Mouse (Mus musculus) retina, adult 2 months (tissue): ENCODE data around the gene Snrpa1.

Source experiments
- DNase-seq: peaks from one replicate; pipeline ENCODE4 v3.0.0-alpha.2; 2012; ENCODE audit warnings: low read depth, low spot score

Snrpa1 gene

DNA sequence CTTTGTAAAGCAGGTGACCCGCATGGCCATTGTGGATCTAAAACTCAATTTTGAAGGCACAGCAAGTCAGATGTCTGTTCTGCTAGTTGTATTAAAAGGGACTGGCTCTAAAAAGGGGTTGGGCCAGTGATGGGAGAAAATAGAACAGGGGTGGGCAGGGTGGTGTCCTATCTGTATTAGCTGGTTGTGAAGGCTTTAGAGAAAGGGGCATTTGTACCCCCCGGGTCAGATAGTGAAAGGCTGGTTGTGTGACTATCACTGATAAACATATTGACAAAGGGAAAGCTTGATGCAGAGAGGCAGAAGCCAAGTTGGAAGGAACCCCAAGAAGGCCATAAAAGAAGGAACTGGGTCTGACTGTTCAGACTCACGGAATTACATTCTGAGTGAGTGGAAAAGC lies 54.8 kb downstream of the Snrpa1 start:
- no peak for DNase-seq

DNA sequence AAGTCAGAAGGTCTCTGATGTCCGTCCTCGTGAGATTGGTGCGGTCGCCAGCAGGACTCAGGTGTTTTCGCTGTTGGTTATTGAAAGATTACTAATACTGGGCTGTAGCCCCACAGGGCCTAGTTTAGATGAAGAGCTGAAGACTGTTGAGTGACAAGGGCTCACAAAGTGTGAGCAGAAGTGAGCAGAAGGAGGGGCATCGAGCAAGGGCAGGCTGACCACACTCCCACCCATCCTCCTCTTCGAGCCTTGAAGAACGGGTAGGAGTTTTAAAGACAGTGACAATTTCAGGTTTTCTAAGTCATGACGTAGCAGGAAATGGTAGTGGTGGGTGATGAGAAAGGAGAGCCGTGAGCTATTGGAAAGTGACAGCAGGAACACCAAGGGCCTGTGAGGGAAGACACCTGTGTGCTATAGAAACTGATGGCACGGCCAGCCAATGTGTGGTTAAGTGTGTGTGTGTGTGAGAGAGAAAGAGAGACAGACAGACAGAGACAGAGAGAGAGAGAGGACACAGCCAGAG lies 57.1 kb downstream of the Snrpa1 start:
- DNase-seq, result no peak

DNA sequence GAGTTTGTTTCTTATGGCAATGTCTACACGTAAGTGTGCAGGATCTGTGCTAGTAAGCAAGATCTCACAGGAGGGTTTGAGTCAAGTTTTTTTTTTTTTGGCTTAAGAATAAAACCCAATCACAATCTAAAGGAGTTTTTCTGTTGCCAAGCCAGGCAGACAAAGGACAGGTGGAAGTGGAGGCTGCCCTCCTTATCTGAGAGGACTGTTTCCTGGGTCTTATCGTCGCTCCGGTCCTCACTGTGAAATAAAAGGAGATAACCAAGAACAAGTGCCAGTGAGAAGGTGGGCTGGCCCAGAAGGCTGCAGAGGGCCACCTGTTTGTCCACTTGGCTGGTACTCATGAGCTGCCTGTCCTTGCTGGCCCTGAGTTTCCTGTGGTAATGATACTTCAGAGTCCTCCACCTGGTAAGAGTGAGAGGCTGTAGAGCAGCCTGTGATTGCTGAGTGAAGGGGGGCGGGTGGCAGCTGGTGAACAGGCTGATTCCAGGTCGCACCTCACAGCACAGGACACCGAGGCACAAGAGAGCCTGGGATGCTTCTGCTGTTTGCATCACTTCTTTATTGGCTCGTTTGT lies 58.2 kb downstream of the Snrpa1 start:
- no peak for DNase-seq

DNA sequence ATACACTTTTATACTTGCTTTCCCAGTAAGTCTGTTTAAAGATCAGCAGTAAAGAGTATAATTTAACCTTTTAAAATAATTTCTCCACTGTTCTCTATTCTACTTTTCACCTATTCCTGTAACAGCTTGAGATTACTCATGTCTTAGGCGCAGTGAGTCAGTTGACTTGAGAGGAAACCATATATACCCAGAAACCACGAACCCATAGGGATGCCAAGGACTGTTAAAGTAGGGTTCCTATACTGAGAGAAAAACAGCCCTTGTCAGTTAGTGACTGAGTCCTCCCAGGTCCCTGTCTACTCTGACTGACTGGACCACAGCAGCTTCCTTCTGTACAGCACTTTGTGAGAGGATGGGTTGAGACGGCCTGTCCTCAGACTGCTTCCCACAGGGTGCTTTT lies 59.2 kb downstream of the Snrpa1 start:
- no peak for DNase-seq

DNA sequence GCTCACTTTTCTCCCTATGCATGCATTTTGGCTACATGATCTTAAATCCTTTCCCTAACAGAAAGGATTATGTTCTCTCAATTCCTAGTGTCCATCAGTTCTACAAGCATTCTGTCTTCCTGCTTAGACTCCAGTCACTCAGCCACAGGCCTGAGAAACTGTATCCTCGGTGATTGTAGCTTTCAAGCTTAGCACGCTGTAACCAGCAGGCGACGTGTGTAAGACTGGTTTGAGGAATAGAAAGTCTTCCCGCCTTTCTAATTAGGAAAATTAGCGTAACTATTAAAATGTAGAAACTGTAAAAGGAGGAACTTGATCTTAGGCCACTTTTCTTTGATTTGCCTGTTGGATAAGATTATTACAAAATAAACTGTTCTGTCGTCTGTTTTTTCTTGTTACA lies 60.0 kb downstream of the Snrpa1 start:
- DNase-seq, result no peak

DNA sequence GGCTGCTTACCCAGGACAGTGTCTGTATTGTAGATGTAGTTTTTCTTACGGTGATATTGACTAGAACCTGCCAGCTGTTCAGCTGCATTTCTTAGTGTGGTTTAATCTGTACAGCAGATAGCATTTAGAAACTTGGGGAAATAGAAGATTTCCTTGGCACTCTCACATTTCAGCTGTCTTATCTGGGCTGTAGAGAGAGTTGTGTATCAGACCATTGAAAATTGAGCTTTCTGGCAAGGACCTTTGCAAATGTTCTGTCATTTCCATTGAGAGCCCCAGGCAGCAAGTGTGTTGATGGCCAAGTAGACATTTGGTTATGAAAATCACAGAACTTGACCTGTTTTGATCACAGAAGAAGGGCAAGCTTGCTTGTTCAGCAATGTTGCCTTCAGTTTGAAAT lies 61.3 kb downstream of the Snrpa1 start:
- DNase-seq, result no peak

DNA sequence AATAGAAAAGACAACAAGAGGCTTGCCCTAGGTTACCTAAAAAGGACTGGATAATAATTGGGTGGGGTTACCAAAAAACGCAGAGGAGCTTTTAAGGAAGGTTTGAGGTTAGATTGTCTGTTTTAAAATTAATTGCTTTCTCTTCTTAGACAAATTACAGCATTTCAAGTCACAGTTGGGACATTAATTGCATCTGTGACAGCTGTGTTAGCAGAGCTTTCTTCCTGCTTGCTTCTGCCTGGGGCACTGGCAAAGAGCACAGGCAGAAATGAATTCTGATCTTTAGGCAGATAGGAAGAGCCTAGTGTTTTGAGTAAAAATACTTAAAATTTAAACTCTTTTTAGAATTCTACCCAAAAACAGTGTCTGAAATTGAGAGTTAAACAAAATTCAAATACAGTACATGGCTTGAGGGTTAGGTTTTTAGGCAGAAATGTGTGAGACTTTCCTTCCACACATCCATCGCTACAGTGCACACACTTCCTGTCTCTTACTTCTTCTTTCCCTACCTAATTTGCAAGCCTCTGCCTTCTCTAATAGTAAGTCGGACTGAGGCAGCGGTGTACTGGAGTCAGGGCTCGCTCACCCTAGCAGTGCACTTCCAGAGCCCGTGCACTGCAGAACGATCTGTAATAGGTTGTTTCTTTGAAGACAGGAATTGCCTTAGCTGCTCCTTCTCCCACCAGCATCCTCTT lies 62.0 kb downstream of the Snrpa1 start:
- DNase-seq, result no peak
